Mouse (Mus musculus): ENCODE data around the gene Apol9a.
"Not testable (repeated sequence)": the region's sequence is repeated elsewhere in the genome, so short reads cannot be mapped to it uniquely, and the experiment has no call there.

Gene Apol9a

DNA sequence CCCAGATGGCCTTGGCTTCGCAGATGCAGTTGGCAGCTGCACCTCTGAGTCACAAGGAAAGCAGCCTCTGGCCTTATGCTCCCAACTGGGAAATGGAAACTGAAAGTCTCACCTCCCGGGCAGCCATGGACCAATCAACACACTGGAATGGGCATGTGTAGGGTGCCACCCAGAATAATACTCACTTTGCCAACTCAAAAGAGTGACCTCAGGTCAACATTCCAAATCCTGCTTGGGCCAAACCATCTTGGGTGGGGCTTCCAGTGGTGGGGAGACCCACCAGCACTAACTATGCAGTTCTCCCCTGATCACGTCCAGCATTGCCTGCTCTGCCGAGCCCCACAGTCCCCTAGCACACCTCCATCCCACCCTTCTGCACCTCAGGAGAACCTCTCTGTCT lies at the start of gene Apol9a:
Gene Apol9a, minus strand, starts transcription at position 101 of the 400 bp plus-strand sequence.
- DNase-seq, result not testable (repeated sequence)

GRCm38 (mm10) chr15:77449927-77450326 lies 39.0 kb upstream of the Apol9a start:
- peak in 1 of 2 experiments; percentile 2 for DNase-seq

DNA sequence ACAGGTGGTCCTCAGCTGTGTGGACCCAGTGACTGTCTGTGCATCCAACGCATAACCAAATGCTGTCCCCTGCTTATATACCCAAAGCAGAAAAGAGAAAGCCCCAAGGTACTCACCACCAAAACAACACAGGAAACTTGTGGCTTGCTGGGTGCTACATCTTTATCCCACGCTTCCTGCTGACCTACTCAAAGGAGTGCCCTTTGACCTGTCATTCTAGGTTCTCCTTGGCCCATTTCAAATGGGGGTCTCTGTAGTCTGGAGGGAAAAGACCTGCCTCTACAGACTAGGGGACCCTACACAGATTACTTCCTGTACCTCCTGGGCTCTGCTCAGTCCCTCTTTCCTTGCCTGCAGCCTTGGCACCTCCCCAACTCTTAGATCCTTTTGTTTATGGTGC lies 36.5 kb upstream of the Apol9a start, which contains the start of gene Apol7b:
Gene Apol7b, minus strand, starts transcription at position 101 of the 400 bp plus-strand sequence.
- not testable (repeated sequence) for DNase-seq

DNA sequence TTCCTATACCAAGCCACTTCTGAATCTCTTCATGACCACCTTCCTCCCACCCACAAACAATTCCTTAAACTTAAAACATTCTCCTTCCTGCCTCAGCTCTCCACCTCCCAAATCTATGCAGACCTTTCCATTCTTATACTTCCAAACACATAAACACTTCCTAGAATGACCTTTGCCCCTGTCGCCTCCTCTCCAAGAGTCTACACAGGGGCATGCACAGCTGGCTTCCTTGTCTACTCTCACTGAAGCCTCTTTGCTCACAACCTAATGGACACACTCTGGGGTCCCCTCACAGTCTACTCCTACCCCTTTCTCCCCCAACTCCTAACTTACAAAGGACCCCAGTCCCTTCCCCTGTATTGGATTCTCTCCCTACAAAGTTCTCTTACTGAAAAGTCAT lies 34.7 kb upstream of the Apol9a start:
- DNase-seq, result not testable (repeated sequence)

- DNase-seq, result not testable (repeated sequence)
Observed at GRCm38 (mm10) chr15:77444746-77445145, 33.8 kb upstream of the Apol9a start.

DNA sequence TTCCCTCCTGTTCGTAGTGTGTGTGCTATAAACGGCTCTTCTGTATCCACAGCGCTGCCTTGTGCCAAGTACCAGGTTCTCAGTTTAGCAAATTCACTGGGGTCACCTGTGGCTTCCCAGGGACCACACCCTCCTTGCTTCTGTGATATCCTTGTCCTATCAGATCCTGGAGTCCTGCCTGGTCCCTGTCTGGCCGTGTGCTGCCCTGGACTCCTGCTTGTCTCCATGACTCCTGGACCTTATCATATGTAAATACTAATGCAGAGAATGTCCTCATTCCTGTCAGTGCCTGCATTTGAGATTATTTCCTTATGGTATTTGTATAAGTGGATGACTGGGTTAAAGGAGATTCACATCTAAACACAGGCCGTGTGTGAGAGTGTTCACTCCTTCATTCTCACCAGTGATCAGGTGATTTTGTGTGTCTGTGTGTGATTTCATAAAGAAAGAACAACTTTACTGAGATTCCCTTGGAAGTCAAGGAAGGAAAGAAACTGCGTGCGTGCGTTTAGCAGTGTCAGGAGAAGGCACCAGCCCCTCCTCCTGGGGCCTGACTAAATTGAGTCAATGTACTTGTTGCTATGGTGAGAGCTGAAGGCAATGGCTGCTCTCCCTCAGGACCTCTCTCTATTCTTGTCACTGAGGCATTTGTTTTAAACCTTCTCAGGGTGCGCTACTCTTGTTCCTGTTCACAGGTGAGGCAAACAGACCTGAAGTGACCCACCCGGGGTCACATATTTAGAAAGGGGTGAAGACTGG lies 17.9 kb upstream of the Apol9a start:
- DNase-seq, result not testable (repeated sequence)

DNA sequence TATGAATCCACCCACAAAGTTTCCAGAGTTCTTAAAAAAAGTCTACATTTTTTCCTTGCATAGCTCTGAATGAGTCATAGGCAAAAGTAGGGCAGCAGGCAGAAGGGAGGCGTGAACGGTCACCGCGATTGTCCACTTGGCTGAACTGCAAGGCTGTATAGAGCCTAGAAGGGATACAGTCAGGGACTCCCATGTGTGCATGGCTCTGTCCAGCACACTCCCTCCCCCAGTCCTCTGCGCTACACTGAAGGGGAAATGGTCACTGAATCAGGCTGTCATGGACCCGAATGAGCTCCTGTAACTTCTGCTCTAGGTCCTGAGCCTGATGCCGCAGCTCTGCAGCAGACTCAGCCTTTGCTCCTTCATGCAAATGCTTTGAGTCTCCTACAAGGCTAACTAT lies 12.0 kb upstream of the Apol9a start:
- DNase-seq, result not testable (repeated sequence)

DNA sequence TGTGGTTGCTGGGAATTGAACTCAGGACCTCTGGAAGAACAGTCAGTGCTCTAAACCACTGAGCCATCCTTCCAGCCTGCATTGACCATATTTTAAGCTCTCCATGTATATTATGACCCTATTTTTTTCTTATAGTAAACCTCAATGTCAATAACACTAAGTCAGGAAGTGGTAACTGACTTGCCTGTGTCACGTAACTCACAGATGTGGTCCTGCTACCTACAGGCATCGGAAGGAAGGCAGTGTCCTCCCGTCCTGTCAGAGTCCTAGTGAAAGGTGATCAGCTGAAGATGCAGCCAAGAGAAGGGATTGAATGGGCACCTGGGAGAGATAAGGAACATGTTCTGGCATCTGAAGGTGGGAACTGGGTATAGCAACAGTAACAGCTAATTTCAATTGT lies 8.7 kb upstream of the Apol9a start:
- DNase-seq, result not testable (repeated sequence)

GRCm38 (mm10) chr15:77416655-77417333 lies 5.9 kb upstream of the Apol9a start:
- DNase-seq, result not testable (repeated sequence)

DNA sequence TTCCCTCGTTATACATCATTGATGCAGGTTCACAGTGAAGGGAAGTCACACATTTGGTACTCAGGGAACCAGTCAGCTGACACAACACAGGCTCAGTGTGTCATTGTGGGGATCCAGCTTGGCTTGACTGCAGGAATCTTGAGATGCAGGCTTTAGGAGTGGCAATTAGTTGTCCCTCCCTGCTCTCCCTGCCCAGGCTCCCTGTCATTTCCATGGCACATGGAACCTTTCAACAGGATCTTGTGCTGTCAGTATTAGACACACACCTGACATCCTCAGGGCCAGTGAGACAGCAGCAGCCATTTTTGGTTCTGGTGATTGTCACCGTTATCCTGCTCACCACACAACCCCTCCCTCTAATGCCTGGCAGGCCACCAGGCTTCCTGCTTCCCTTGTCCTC lies 4.7 kb upstream of the Apol9a start:
- not testable (repeated sequence) for DNase-seq

DNA sequence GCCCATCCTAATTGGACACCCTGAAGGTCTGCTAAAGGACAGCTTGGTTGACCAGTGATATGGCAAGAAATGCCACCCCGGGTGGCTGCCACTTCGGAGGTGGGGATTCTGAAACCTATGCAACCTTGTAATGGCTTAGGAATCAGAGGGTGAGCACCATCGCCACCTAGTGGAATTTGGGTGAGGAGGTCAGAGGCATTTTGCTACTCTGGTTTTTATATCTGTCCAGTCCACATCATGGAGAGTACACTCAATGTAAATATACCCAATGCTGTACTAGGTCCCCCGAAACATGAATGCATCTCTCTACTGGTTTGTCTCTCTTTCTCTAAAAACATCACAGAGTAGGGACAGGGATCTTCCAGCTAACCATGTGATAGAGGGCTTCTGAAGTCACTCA lies 1.8 kb upstream of the Apol9a start:
- peak in 1 of 2 experiments; percentile 11 for DNase-seq

DNA sequence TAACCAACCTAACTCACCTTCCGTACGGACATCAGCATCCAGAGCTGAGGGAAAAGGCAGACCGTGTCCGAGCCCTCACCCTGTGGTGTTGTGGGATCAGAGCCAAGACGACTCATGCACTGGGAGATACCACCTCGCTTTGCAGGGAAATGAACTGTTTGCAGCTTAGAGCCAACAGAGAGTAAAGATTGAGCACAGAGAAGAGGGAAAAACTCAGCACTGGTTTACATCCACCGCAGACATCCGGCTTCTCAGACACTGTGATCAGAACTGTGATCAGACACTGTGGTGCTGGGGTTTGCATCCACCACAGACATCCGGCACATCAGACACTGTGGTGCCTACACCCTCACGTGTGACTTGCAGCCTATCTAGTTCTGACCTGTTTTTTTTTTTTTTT lies 4.6 kb downstream of the Apol9a start:
- peak; percentile 50 to 67 for DNase-seq

DNA sequence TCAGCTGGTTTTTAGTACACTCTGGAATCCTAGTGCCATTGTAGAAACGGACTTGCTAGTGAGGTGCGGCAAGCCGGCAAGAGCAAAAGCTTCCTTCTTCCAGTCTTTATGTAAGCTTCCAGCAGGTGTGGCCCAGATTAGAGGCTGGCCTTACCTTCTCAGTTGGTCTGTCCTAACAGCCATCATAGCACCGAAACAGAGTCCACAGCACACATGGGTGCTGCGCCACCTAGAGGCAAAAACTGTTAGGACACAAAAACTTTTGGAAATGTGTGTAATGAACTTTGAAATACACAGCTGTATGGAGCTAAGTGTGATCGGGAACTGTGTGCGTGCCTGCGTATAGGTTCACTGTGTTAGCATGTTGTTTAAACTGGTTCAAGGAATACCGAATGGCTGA lies 11.9 kb downstream of the Apol9a start, which contains the start of gene Apol7a:
Gene Apol7a, minus strand, starts transcription at position 84 of the 400 bp plus-strand sequence.
- peak in 1 of 2 experiments; percentile 16 for DNase-seq

GRCm38 (mm10) chr15:77397450-77398132 lies 13.3 kb downstream of the Apol9a start:
- not testable (repeated sequence) for DNase-seq

DNA sequence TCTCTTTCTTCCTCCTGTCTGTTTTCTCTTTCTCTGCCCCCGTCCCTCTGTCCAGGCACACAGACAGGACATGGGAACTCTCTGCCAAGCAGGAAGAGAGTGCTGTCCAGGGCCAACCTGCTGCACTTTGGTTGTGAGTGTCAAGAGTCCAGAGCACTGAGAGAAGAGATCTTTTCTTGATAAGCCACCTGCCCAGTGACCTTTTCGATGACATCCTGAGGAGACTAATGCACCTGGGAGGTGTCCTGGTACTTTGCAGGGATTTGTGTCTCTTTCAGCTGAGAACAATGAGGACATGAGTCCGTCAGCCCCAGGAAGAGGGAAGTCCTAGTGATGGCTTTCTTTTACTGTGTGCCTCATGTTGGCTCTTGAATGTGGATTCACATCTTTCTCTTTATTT lies 17.1 kb downstream of the Apol9a start:
- DNase-seq, result not testable (repeated sequence)

- DNase-seq, result no peak
Observed at GRCm38 (mm10) chr15:77387462-77387861, 23.5 kb downstream of the Apol9a start.

DNA sequence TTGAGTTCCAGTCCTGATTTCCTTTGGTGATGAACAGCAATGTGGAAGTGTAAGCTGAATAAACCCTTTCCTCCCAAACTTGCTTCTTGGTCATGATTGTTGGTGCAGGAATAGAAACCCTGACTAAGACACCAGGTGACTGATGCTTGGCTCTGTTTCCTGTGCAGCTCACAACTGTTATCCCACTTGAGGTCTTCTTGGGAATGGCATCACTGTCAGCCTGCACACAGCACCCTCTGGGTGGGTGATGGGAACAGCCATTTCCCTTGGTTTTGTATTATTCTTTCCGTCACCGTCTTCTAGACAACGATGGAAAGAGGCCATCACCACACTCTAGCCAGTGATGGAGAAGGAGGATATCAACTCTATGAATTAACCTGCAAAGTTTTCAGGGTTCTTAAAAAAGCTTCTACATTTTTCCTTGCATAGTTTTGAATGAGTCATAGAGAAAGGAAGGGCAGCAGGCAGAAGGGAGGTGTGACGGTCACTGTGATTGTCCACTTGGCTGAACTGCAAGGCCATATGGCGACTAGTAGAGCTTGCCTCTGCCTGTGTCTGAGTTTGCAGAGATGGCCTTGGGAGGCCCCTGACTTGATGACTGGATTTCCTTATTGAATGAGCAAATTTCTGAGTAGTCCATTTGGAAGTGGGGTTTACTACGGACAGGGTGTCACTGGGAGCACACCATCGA lies 26.4 kb downstream of the Apol9a start:
- peak; percentile 60 to 74 for DNase-seq

GRCm38 (mm10) chr15:77382880-77383279 lies 28.1 kb downstream of the Apol9a start:
- DNase-seq, result no peak

GRCm38 (mm10) chr15:77382271-77382850 lies 28.6 kb downstream of the Apol9a start:
- DNase-seq, result no peak

DNA sequence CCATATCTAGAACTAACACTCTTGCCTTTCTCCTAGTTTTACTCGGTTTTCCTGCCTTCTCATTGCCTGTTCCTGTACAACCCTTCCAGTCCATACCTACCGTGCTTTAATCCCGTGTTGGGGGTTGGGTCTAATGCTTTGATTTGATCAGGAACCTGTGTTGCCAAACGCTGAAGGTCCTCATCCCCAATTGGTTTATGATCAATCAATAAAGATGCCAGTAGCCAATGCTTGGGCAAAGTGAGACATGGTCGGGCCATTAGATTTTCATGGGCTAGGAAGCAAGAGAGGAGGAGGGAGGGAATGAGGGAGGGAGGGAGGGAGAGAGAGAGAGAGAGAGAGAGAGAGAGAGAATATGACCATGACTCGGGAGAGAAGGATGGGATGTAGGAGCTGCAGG lies 29.5 kb downstream of the Apol9a start:
- DNase-seq, result no peak

DNA sequence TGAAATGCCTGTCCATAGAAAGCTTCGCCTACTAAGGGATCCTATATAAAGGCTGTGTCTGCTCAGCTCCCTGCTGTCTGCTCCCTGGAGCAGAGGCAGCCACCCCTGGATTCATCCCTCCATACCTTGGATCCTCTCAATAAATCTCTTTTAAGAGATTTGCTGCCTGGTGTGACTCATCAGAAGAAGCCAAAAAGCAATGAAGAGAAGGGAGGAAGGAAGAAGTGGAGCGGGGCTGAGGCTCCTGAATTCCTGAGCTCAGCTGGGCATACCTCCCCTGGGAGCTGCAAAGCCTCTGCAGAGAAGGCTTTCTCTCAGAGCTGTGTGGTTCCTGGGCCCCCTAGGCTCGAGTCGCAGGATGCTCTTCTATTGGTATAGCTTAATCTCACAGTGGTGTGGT lies 31.0 kb downstream of the Apol9a start:
- no peak for DNase-seq

- no peak for DNase-seq
Observed at GRCm38 (mm10) chr15:77377419-77377818, 33.5 kb downstream of the Apol9a start.
